Mouse (Mus musculus) gonadal fat pad, adult 2 months (tissue): Measurements from ENCODE around the gene Amph. TPM values are rescaled to one million over a fixed set of nuclear protein-coding genes. Genes with fewer than 3 reads are reported as not detected.

Experiments used
- DNase-seq: peaks from one replicate; pipeline ENCODE4 v3.0.0-alpha.2; 2012; ENCODE audit warnings: low read depth
- polyA plus RNA-seq: library from polyadenylated mRNA; depleted of rRNA; stranded (reverse); fragments of >200 nt; gene quantifications from 2 replicates; pipeline ENCODE4 v1.2.3, GENCODE M21; 2012; rRNA removed

Amph gene
- polyA plus RNA-seq, 1 experiment: 0.65 TPM

GRCm38 (mm10) chr13:19139771-19140170, 191.8 kb downstream of the Amph start:
- DNase-seq: no peak

GRCm38 (mm10) chr13:19143766-19144165, 195.8 kb downstream of the Amph start:
- no peak for DNase-seq

- no peak for DNase-seq
These were observed 199.5 kb downstream of the Amph start for GRCm38 (mm10) chr13:19147468-19147867.

GRCm38 (mm10) chr13:19149574-19149973, 201.6 kb downstream of the Amph start:
- DNase-seq: no peak

- DNase-seq: no peak
These were observed 202.7 kb downstream of the Amph start for GRCm38 (mm10) chr13:19150438-19151301.

- DNase-seq: no peak
These were observed 204.1 kb downstream of the Amph start for GRCm38 (mm10) chr13:19152126-19152525.

- no peak for DNase-seq
These were observed 210.5 kb downstream of the Amph start for GRCm38 (mm10) chr13:19158484-19158883.

- DNase-seq: no peak
These were observed 212.6 kb downstream of the Amph start for GRCm38 (mm10) chr13:19160616-19161015.

GRCm38 (mm10) chr13:19161111-19161510, 213.1 kb downstream of the Amph start:
- DNase-seq: no peak

GRCm38 (mm10) chr13:19162120-19162519, 214.1 kb downstream of the Amph start:
- no peak for DNase-seq

GRCm38 (mm10) chr13:19177662-19178259, 229.8 kb downstream of the Amph start:
- DNase-seq: no peak

GRCm38 (mm10) chr13:19178351-19178750, 230.3 kb downstream of the Amph start:
- DNase-seq: no peak

GRCm38 (mm10) chr13:19182259-19182658, 234.3 kb downstream of the Amph start:
- DNase-seq: no peak

- no peak for DNase-seq
These were observed 242.0 kb downstream of the Amph start for GRCm38 (mm10) chr13:19190052-19190451.

- DNase-seq: no peak
These were observed 246.8 kb downstream of the Amph start for GRCm38 (mm10) chr13:19194803-19195202.

- no peak for DNase-seq
These were observed 247.5 kb downstream of the Amph start for GRCm38 (mm10) chr13:19195456-19195855.

Other genes starting within 250 kb of the Amph start
- gene Vps41, start 230.9 kb upstream of the Amph start, polyA plus RNA-seq: 24.5 and 29.7 TPM in 2 replicates